Mouse (Mus musculus): ENCODE data around the gene Sipa1l1.
A peak's percentile ranks its signal among the peaks of the same experiment; 100 is the strongest.
"Not testable (repeated sequence)": the region's sequence is repeated elsewhere in the genome, so short reads cannot be mapped to it uniquely, and the experiment has no call there.

Sipa1l1 gene

DNA sequence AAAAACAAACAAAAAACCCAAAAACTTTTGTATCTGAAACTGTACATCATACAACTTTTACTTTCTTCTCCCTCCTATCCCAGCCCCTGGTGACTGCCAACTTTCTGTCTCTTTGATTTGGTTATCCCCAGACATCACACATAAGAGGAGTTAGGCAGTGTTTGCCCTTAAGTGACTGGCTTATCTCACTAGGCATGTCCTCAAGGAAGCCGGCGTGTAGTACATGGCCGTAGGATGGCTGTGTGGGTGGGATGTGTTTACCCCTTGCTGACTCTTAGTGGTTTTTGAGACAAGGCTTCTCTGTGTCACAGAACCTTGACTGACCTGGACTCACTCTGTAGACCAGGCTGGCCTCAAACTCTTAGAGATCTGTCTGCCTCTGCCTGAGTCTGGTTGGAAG, 6.6 kb downstream of the Sipa1l1 start:
- no peak for DNase-seq (ENCODE audit: low read depth, low spot score)

DNA sequence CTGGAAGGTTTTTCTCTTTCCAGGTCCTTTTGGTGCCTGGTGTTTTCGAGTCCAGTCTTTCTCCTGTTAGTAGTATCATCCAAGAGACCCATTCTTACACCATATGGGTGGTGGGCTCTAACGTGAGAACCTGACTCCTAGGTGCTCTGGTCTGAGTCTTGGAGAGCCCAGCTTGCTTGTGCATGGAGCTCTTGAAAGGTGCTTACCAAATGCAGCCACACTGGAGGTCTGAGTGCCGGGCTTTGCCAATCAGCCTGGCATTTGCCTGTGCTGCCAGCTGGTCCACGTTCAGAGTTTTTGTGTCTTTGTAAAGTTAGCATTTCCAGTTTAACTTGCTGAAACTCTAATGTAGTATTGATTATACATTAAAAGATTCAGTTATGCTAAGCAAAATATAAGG, 9.5 kb downstream of the Sipa1l1 start:
- no peak for DNase-seq (ENCODE audit: low read depth, low spot score)

DNA sequence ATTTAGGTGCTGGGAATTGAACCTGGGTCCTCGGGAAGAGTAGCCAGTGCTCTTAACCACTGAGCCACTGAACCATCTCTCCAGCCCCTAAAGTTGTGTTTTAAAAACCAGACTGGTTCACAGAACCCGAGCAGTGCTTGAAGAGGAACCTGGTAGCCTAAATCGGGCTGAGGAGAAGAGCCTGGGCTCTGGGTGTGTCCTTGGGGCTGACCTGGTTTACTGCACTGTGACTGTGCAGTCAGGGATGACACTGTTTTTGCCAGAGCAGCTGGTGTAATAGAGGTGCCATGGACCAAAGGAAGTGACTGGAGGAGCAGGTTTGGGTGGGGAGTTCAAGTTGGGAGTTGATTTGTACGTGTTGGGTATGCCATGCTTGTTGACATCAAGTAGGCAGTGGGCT, 10.5 kb downstream of the Sipa1l1 start:
- no peak for DNase-seq (ENCODE audit: low read depth, low spot score)

DNA sequence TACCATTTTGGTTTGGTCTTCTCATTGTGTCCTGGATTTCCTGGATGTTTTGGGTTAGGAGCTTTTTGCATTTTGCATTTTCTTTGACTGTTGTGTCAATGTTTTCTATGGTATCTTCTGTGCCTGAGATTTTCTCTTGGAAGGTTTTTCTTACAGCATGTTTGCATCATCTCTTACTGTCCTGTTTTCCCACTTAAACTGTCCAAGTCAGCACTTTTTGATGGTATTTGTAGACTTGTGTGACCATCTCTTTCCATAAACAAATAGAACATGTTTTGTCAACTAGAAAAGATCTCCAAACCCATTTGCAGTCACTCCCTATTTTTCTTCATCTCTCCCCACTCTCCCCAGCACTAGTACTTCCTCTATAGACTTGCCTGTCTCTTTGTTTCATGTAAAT, 17.0 kb downstream of the Sipa1l1 start:
- not testable (repeated sequence) for DNase-seq (ENCODE audit: low read depth, low spot score)

DNA sequence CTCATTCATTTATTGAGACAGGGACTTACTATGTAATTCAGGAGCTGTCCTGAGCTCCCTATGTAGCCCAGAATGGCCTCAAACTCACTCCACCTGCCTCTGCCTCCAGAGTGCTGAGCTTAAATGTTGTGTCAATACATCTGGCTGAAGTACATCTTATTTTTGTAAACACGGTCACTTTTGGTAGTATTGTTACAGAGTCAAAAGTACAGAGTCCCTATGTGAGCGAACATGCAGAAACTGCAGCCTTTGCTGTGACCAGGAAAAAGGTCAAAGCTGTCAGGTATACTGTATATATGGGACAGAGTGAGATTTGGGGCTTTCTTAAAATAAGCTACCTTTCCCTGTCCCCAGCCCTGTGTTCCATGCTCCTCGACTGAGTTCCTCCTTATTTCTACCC, 17.6 kb downstream of the Sipa1l1 start:
- no peak for DNase-seq (ENCODE audit: low read depth, low spot score)

- peak; percentile 70 for DNase-seq (ENCODE audit: low read depth, low spot score)
These were observed 18.2 kb downstream of the Sipa1l1 start for GRCm38 (mm10) chr12:82187178-82187839.

- DNase-seq (ENCODE audit: low read depth, low spot score), result no peak
These were observed 19.4 kb downstream of the Sipa1l1 start for GRCm38 (mm10) chr12:82188321-82189075.

GRCm38 (mm10) chr12:82189076-82189675, 20.1 kb downstream of the Sipa1l1 start:
- no peak for DNase-seq (ENCODE audit: low read depth, low spot score)

DNA sequence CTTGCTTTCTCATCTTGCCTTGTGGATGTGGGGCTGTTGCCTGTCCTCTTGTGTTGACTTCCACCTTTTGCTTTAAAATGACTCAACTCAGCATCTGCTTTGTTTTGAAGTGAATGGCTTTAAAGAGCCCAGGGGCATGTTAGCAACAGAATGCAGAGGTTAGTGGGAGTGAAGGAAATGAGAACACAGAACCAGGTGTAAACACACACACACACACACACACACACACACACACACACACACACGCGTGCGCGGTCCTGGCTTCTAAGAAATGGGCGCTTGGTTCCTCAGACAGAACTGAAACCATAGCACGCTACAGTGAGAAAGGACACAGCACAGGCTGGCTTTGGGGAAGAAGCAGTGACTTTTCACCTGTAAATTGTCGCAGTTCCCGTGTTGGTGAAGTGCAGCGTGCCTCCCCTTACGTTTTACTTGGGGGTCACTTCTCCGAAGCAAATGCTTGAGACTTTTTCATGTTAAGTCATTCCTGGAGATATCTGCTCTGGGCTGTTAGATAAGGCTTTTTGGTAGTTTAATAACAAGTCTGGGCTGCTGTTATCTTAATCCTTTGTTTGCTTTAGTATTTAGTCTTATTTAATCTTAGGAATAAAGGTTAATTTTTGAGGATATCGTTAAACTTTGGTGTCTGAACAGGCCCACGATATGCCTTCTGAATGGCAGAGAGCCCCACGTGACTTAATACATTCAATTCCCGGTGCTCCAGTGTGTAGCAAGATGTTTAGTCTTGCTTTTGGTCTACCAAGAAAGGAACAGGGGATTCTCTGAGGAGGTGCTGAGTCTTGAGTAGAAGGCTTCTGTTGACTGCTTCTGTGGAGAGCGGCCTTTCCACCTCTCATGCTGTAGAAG, 20.8 kb downstream of the Sipa1l1 start:
- peak; percentile 82 for DNase-seq (ENCODE audit: low read depth, low spot score)

DNA sequence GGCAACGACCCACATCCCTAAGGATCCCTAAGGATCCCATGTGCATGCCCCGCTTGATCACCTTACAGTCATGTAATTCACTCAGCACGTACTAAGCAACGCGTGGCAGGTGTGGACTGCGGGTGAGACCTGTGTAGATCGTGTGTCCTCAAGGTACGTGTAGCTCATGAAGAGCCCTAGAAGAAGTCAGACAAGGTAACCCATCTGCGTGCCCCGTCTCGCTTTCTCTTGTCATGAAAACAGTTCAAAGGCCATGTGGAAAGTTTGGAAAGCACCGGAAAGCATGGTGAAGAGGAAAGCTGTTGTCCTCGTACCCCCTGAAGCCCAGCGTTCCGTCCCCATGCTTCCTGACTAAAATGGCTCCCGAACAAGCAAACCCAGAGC, 21.5 kb downstream of the Sipa1l1 start:
- DNase-seq (ENCODE audit: low read depth, low spot score), result no peak

GRCm38 (mm10) chr12:82191686-82192085, 22.6 kb downstream of the Sipa1l1 start:
- no peak for DNase-seq (ENCODE audit: low read depth, low spot score)

- DNase-seq (ENCODE audit: low read depth, low spot score), result no peak
These were observed 23.5 kb downstream of the Sipa1l1 start for GRCm38 (mm10) chr12:82192641-82193054.

GRCm38 (mm10) chr12:82193476-82193875, 24.4 kb downstream of the Sipa1l1 start:
- DNase-seq (ENCODE audit: low read depth, low spot score), result no peak

GRCm38 (mm10) chr12:82194919-82195318, 25.8 kb downstream of the Sipa1l1 start:
- DNase-seq (ENCODE audit: low read depth, low spot score), result no peak

DNA sequence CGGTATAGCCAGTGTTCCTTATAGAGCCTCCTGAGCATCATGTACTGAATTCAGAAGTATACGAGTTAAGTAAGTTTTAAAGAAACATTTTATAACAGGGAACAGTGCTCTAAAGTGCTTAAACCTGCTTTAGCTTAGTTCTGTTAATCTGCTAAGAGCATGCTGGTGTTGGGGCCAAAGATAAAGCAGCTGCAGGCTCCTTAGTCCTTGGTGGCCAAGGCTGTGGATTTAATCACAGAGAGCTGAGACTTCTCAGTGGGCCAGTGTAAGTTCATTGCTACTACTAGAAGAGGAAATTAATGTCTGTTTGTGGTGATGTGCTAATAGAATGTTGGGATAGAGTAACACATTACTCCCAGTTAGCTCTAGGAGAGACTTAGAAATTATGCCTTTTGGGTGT, 27.1 kb downstream of the Sipa1l1 start:
- DNase-seq (ENCODE audit: low read depth, low spot score), result no peak

GRCm38 (mm10) chr12:82196615-82197146, 27.6 kb downstream of the Sipa1l1 start:
- no peak for DNase-seq (ENCODE audit: low read depth, low spot score)

DNA sequence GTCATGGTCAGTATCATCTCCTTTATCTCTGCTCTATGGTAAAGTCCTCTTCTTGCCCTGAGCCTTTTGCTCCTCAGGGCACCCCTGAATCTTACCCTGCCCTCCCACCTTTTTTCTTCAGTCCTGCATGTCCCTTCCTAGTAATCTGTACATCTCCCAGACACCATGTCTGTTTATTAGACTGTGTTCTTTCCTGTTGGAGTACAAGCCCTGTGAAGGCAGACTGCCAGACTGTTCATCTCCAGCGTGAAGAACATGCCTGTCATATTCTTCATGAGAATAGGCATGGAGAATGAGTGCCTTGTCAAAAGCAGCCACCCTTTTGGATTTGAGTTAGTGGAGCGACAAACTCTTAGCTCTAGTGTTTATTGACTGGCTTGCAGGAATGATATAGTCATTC, 28.1 kb downstream of the Sipa1l1 start:
- DNase-seq (ENCODE audit: low read depth, low spot score), result no peak

GRCm38 (mm10) chr12:82199286-82199685, 30.2 kb downstream of the Sipa1l1 start:
- DNase-seq (ENCODE audit: low read depth, low spot score), result no peak

- no peak for DNase-seq (ENCODE audit: low read depth, low spot score)
These were observed 35.0 kb downstream of the Sipa1l1 start for GRCm38 (mm10) chr12:82204106-82204505.

DNA sequence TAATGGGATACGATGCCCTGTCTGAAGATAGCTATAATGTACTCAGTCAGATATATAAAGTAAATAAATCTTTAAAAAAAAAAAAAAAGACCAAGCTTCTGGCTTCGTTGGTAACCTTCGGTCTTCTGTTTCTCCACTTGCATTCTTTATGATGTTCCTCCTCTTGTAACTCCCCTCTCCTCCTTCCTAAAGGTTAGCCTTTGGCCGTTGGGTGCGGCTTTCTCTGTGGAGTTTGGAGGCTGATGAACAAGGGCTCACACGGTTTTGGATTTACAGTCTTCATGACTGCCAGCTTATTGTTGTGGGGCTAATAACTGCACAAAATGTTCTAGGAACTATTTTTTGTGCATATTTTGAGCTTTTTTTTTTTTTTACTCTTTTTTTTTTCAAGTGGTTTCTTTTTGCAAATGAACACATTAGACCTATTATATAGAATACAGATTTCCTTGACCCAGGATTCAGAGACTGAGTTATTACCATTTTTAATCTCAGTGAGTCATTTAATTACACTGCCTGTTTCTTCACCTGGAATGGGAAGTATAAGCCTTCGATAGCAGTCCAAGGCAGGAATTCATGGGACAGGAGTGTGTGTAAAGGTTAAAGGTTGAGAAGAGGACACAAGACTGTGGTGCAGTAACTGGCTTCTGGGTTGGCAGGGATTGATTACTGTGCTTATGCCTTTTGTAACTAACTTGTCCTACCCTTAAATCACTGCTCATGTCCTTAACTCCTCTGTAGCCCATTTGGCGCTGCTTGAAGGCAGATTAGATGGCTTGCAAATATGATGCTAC, 37.9 kb downstream of the Sipa1l1 start:
- no peak for DNase-seq (ENCODE audit: low read depth, low spot score)

DNA sequence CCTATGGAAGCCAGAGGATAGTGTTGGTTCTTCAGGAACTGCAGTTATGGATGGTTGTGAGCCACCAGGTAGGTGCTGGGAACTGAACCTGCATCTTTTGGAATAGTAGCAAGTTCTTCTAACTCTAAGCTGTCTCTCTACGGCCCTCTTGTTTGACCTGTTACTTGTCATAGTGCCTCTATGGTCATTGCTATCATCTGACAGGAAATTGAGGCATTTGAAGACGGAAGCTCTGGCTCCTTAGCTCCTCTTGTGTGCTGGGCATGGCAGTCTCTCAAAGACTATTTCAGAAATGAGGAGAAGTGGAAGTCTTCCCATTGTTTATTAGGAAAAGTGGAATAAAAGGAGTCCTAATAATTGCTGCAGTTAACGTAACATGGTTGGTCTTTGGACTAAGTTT, 38.9 kb downstream of the Sipa1l1 start:
- DNase-seq (ENCODE audit: low read depth, low spot score), result no peak

All from CD4-positive helper T cell, adult 2 months (primary cell).